Mouse (Mus musculus) liver, embryonic 15.5 days (tissue): Measurements from ENCODE around the gene Cbr2. TPM values are rescaled to one million over a fixed set of nuclear protein-coding genes. Genes with fewer than 3 reads are reported as not detected.
"Not testable (repeated sequence)": the region's sequence is repeated elsewhere in the genome, so short reads cannot be mapped to it uniquely, and the experiment has no call there.

ENCODE experiments used
- ATAC-seq: fragments of 200-750 bp; cut with Nextera tagmentation; 2 replicates; pipeline ENCODE4 v1.8.0; 2017; ENCODE audit warnings: moderate number of reproducible peaks, mild to moderate bottlenecking, moderate library complexity; ENCODE audit not compliant: insufficient read depth
- H3K27ac ChIP-seq: fragments of 300-500 bp; sonication (generic); replicated peaks from 2 replicates; pipeline ENCODE4 v1.5.1; 2015; ENCODE audit warnings: mild to moderate bottlenecking, inconsistent platforms
- H3K27me3 ChIP-seq: fragments of 300-500 bp; sonication (generic); 2 replicates; pipeline ENCODE4 v1.6.1; 2015; ENCODE audit warnings: mild to moderate bottlenecking, inconsistent platforms
- H3K36me3 ChIP-seq: fragments of 300-500 bp; sonication (generic); replicated peaks from 2 replicates; pipeline ENCODE4 v1.6.1; 2015; ENCODE audit warnings: moderate library complexity, mild to moderate bottlenecking, inconsistent platforms
- H3K4me1 ChIP-seq: fragments of 300-500 bp; sonication (generic); replicated peaks from 2 replicates; pipeline ENCODE4 v1.6.1; 2015; ENCODE audit warnings: inconsistent platforms
- H3K4me2 ChIP-seq: fragments of 300-500 bp; sonication (generic); 2 replicates; pipeline ENCODE4 v1.6.1; 2015; ENCODE audit warnings: moderate library complexity, mild to moderate bottlenecking, inconsistent platforms
- H3K4me3 ChIP-seq: fragments of 300-500 bp; sonication (generic); replicated peaks from 2 replicates; pipeline ENCODE4 v1.5.1; 2015; ENCODE audit warnings: mild to moderate bottlenecking, inconsistent platforms
- H3K9ac ChIP-seq: fragments of 300-500 bp; sonication (generic); 2 replicates; pipeline ENCODE4 v1.6.1; 2015; ENCODE audit warnings: moderate library complexity, mild to moderate bottlenecking, inconsistent platforms
- H3K9me3 ChIP-seq: fragments of 300-500 bp; sonication (generic); replicated peaks from 2 replicates; pipeline ENCODE4 v1.6.1; 2016; ENCODE audit warnings: inconsistent platforms
- WGBS: fragments of 180-500 bp; shearing (Covaris S2); methylation state at CpG from one replicate; pipeline ENCODE4 v1.1.7; 2015; ENCODE audit warnings: mixed read lengths; ENCODE audit not compliant: insufficient replicate concordance; 5-methylcytosine and 5-hydroxymethylcytosine counted together
- polyA plus RNA-seq: library from polyadenylated mRNA; unstranded; fragments of >200 nt; fragmentation: Nextera tagmentation; extraction: Ambion mirVana; gene quantifications from 2 replicates; pipeline ENCODE4 v1.2.1, GENCODE M21; 2015

Cbr2 gene
- polyA plus RNA-seq, 1 experiment from 2014 or later = 0.37 TPM

GRCm38 (mm10) chr11:120762672-120763041 is 30.7 kb upstream of the Cbr2 start, which contains the start of gene Hmga1b:
Gene Hmga1b (plus strand): TSS chr11:120762794.
- peaks cover 11% of the 10 kb centered on the region; the same call in 1 of the 2 replicates for H3K9me3 ChIP-seq
- H3K27ac ChIP-seq, H3K4me2 ChIP-seq, H3K4me1 ChIP-seq, H3K9ac ChIP-seq, H3K4me3 ChIP-seq, ATAC-seq, H3K36me3 ChIP-seq: not testable (repeated sequence)
- H3K27me3 ChIP-seq = peaks cover 33% of the 10 kb centered on the region
- WGBS = 17% methylated on average over 14 of the region's 14 CpGs

- H3K27me3 ChIP-seq = peaks cover 33% of the 10 kb centered on the region
- 58% methylated on average over 14 of the region's 14 CpGs for whole genome bisulfite sequencing
- no peaks in the 10 kb centered on the region for H3K4me1 ChIP-seq
- H3K4me2 ChIP-seq = no peak overlapping the region
- no peaks in the 10 kb centered on the region for H3K36me3 ChIP-seq
- H3K4me3 ChIP-seq = no peak overlapping the region
- peaks cover 12% of the 10 kb centered on the region; the same call in 1 of the 2 replicates for H3K9me3 ChIP-seq
- no peak overlapping the region for H3K9ac ChIP-seq
- no peak overlapping the region for H3K27ac ChIP-seq
- ATAC-seq = no peak
Observed at GRCm38 (mm10) chr11:120761811-120762671, 30.1 kb upstream of the Cbr2 start.

- Histone ChIP-seq H3K4me1 (no peaks in the 10 kb centered on the region), H3K27me3 (peaks cover 27% of the 10 kb centered on the region), H3K9ac (no peak overlapping the region), H3K9me3 (peaks cover 15% of the 10 kb centered on the region; the same call in 1 of the 2 replicates), H3K4me2 (no peak overlapping the region), H3K27ac (no peak overlapping the region), H3K4me3 (no peak overlapping the region), H3K36me3 (no peaks in the 10 kb centered on the region)
- ATAC-seq = no peak
- WGBS = 66% methylated on average over 9 of the region's 9 CpGs
Observed at GRCm38 (mm10) chr11:120760236-120760635, 28.3 kb upstream of the Cbr2 start.

GRCm38 (mm10) chr11:120751606-120752005 is 19.7 kb upstream of the Cbr2 start:
- whole genome bisulfite sequencing = 57% methylated on average over 4 of the region's 4 CpGs

GRCm38 (mm10) chr11:120749430-120749829 is 17.5 kb upstream of the Cbr2 start:
- Histone ChIP-seq H3K36me3 (no peaks in the 10 kb centered on the region), H3K4me1 (no peaks in the 10 kb centered on the region), H3K27ac (no peak overlapping the region), H3K4me3 (no peak overlapping the region), H3K27me3 (peaks cover 5% of the 10 kb centered on the region; the same call in 1 of the 2 replicates), H3K4me2 (no peak overlapping the region), H3K9ac (no peak overlapping the region), H3K9me3 (no peaks in the 10 kb centered on the region)
- ATAC-seq = no peak
- WGBS = 43% methylated on average over 8 of the region's 8 CpGs

More at GRCm38 (mm10) chr11:120751606-120752005, 19.7 kb upstream of the Cbr2 start:
- Histone ChIP-seq H3K9me3 (no peaks in the 10 kb centered on the region), H3K36me3 (no peaks in the 10 kb centered on the region), H3K4me1 (no peaks in the 10 kb centered on the region), H3K27me3 (peaks cover 5% of the 10 kb centered on the region; the same call in 1 of the 2 replicates), H3K4me3 (no peak overlapping the region), H3K9ac (no peak overlapping the region), H3K4me2 (no peak overlapping the region), H3K27ac (no peak overlapping the region)
- ATAC-seq = no peak

GRCm38 (mm10) chr11:120747974-120748373 is 16.1 kb upstream of the Cbr2 start:
- Histone ChIP-seq H3K27me3 (peaks cover 5% of the 10 kb centered on the region; the same call in 1 of the 2 replicates), H3K4me1 (no peaks in the 10 kb centered on the region), H3K4me3 (no peak overlapping the region), H3K36me3 (no peaks in the 10 kb centered on the region), H3K27ac (no peak overlapping the region), H3K4me2 (no peak overlapping the region), H3K9ac (no peak overlapping the region), H3K9me3 (no peaks in the 10 kb centered on the region)
- 37% methylated on average over 4 of the region's 4 CpGs for WGBS
- no peak for ATAC-seq

GRCm38 (mm10) chr11:120744121-120744701 is 12.3 kb upstream of the Cbr2 start:
- Histone ChIP-seq H3K36me3 (no peaks in the 10 kb centered on the region), H3K4me2 (no peak overlapping the region), H3K9ac (no peak overlapping the region), H3K9me3 (no peaks in the 10 kb centered on the region), H3K27me3 (no peaks in the 10 kb centered on the region; the same call in 1 of the 2 replicates), H3K4me1 (no peaks in the 10 kb centered on the region), H3K27ac (no peak overlapping the region), H3K4me3 (no peak overlapping the region)
- ATAC-seq = no peak
- WGBS = 58% methylated on average over 7 of the region's 7 CpGs

GRCm38 (mm10) chr11:120740981-120741380 is 9.1 kb upstream of the Cbr2 start:
- Histone ChIP-seq H3K36me3 (no peaks in the 10 kb centered on the region), H3K4me1 (no peaks in the 10 kb centered on the region), H3K9ac (no peak overlapping the region), H3K9me3 (no peaks in the 10 kb centered on the region), H3K27me3 (no peaks in the 10 kb centered on the region; the same call in 1 of the 2 replicates), H3K27ac (no peak overlapping the region), H3K4me3 (no peak overlapping the region), H3K4me2 (no peak overlapping the region)
- no peak for ATAC-seq
- WGBS = 72% methylated on average over 5 of the region's 5 CpGs

- Histone ChIP-seq H3K4me3 (no peak overlapping the region), H3K27me3 (peaks cover 12% of the 10 kb centered on the region), H3K4me2 (no peak overlapping the region), H3K9ac (no peak overlapping the region), H3K4me1 (no peaks in the 10 kb centered on the region), H3K36me3 (no peaks in the 10 kb centered on the region), H3K9me3 (no peaks in the 10 kb centered on the region), H3K27ac (no peak overlapping the region)
- WGBS = 49% methylated on average over 6 of the region's 6 CpGs
- ATAC-seq = no peak
Observed at GRCm38 (mm10) chr11:120736424-120736823, 4.5 kb upstream of the Cbr2 start.

GRCm38 (mm10) chr11:120733521-120733920 is 1.6 kb upstream of the Cbr2 start:
- peaks cover 10% of the 10 kb centered on the region for H3K4me1 ChIP-seq
- H3K27ac ChIP-seq = no peak overlapping the region
- H3K9ac ChIP-seq = no peak overlapping the region
- no peak overlapping the region for H3K4me3 ChIP-seq
- H3K4me2 ChIP-seq = no peak overlapping the region
- WGBS = 38% methylated on average over 6 of the region's 6 CpGs
- H3K9me3 ChIP-seq = no peaks in the 10 kb centered on the region
- H3K27me3 ChIP-seq = peaks cover 28% of the 10 kb centered on the region
- no peak for ATAC-seq
- H3K36me3 ChIP-seq = no peaks in the 10 kb centered on the region

GRCm38 (mm10) chr11:120731395-120731794 is 519 bp downstream of the Cbr2 start:
- H3K4me1 ChIP-seq = peaks cover 21% of the 10 kb centered on the region
- WGBS = 93% methylated on average over 1 of the region's 1 CpGs

More at GRCm38 (mm10) chr11:120731395-120731794, 519 bp downstream of the Cbr2 start:
- Histone ChIP-seq H3K27me3 (peaks cover 32% of the 10 kb centered on the region), H3K4me3 (no peak overlapping the region), H3K9me3 (no peaks in the 10 kb centered on the region), H3K27ac (no peak overlapping the region), H3K9ac (no peak overlapping the region), H3K36me3 (no peaks in the 10 kb centered on the region), H3K4me2 (no peak overlapping the region)
- ATAC-seq = no peak
